Mouse (Mus musculus) right cerebral cortex, postnatal 25 days (tissue): Measurements from ENCODE around the gene F2r.

Experiments
- DNase-seq: peaks from one replicate; pipeline ENCODE4 v3.0.0; 2022

F2r gene

DNA sequence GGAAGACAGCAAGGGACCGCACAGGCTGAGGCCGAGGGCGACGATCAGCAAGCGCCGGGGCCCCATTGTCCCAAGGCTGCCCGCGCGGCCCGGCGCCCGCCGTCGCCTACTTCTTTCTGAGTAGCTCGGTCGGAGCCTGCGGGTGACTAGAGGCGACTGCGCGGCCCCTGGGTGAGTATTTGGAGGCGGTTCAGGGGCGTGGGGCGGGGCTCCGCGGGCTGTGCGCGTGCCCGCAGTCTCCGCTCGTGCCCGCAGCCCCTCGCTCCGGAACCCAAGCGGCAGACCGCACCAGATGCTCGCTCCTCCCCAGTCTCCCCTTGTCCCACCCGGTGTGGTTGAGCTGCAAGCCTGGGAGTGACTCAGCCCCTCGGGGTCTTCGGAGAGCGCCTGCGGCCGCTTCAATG lies at the start of gene F2r:
F2r (minus strand) TSS at position 179 of the 404 bp plus-strand sequence.
- peak; percentile 52 for DNase-seq

- DNase-seq: no peak
Measured at GRCm38 (mm10) chr13:95667260-95667659, 49.0 kb upstream of the F2r start.

GRCm38 (mm10) chr13:95665644-95666356 lies 47.5 kb upstream of the F2r start:
- DNase-seq: no peak

DNA sequence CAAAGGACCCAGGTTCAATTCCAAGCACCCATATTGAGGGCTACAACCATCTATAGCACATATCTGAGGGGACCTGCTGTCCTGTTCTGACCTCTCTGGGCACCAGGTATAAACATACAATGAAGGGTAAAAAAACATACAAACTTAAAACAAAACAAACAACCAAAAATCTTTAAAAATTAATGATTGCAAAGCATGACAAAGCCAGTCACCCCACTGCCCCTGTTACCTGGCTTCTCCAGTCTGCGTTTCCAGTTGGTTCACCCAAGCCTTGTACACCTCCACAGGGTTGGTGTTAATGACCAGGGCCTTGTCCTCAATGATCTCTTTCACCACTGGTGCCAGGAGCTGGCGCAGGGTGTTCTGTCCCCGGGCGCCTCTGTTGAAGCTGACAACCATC lies 45.5 kb upstream of the F2r start:
- no peak for DNase-seq

GRCm38 (mm10) chr13:95659432-95659831 lies 41.1 kb upstream of the F2r start:
- no peak for DNase-seq

- DNase-seq: no peak
Measured at GRCm38 (mm10) chr13:95657171-95657570, 38.9 kb upstream of the F2r start.

DNA sequence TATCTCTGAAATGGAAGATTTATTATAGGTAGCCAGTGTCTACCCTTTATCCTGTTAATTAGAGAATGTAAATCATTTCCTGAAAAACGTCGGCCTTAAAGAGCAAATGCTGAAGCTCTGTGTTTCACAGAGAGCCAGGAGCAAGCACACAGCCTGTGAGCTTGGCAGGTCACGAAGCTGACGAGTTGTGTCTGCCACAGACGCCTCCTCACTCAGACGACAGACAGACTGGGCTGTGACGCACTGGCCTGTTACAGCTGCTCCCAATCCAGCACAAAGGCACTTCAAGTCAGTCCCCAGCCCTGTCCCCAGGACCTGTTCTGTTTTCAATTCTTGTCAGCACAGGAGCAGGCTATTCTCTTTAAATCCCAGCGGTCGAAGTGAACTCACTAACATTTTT lies 37.0 kb upstream of the F2r start:
- no peak for DNase-seq

- no peak for DNase-seq
Measured at GRCm38 (mm10) chr13:95653696-95654095, 35.4 kb upstream of the F2r start.

DNA sequence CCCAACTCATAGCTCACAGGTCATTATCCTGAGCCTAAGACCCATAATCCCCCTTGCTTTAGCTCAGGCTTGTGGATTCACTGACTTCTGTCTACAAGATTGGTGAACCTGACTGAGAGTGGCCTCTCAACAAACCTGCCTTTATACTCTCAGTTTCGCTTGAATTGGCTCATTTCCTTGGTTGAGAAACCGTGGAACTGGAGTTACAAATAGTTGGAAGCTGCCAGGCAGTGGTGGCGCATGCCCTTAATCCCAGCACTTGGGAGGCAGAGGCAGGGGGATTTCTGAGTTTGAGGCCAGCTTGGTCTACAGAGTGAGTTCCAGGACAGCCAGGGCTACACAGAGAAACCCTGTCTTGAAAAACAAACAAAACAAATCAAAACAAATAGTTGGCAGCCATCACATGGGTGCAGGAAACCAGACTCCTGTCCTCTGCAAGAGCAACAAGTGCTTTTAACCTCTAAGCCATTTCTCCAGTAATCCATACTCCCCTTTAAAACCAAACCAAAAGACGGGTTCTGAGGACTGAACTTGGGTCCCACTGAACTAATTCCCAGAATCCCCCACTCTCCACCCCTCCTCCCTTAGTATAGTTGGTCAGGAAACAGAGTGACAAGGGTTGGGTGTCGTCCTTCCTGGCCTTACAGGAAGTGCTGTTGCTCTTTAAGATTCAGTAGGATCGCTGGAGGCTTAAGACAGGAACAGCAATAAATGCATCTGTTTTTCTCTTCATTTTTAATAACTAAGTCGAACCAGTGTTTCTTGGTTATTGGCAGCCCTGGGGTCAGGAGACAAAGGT lies 33.8 kb upstream of the F2r start:
- DNase-seq: no peak

DNA sequence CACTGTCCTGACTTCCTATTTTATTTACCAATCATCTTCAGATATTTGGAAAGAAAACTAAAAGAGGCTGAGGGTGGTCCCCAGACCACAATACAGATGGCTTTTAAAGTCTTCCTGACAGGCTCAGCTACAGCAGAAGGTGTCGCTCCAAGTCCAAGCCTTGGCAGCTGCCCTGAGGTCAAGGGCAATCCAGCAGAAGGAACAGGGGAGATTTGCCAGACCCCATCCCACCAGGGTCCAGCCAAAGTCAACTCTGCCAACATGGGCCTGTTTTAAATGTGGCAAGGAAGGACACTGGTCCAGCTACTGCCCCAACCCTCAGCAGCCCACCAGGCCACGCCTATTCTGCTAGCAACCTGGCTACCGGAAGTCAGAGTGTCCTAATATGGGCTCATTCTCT lies 31.7 kb upstream of the F2r start:
- DNase-seq: no peak

- DNase-seq: no peak
Measured at GRCm38 (mm10) chr13:95647248-95647647, 29.0 kb upstream of the F2r start.

DNA sequence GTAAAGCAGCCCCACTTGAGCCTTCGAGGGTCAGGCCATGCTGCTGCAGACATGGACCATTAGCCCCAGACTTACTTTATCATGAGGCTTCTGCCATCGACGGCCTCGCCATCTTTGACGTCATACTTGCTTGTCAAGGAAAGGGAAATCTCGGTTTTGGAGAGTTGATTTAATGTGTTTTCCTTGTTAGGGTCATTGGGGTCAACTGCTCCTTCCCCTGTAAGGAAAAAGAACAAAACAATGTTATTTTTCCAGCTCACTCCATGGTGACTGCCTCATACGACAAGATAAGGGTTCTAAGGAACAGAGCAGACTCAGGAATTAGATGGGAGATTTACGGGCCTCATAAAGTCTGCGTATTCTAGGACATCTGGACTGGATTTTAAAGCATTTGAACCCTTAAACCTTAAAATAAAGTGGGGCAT lies 28.4 kb upstream of the F2r start:
- no peak for DNase-seq

GRCm38 (mm10) chr13:95643740-95644139 lies 25.5 kb upstream of the F2r start:
- DNase-seq: no peak

DNA sequence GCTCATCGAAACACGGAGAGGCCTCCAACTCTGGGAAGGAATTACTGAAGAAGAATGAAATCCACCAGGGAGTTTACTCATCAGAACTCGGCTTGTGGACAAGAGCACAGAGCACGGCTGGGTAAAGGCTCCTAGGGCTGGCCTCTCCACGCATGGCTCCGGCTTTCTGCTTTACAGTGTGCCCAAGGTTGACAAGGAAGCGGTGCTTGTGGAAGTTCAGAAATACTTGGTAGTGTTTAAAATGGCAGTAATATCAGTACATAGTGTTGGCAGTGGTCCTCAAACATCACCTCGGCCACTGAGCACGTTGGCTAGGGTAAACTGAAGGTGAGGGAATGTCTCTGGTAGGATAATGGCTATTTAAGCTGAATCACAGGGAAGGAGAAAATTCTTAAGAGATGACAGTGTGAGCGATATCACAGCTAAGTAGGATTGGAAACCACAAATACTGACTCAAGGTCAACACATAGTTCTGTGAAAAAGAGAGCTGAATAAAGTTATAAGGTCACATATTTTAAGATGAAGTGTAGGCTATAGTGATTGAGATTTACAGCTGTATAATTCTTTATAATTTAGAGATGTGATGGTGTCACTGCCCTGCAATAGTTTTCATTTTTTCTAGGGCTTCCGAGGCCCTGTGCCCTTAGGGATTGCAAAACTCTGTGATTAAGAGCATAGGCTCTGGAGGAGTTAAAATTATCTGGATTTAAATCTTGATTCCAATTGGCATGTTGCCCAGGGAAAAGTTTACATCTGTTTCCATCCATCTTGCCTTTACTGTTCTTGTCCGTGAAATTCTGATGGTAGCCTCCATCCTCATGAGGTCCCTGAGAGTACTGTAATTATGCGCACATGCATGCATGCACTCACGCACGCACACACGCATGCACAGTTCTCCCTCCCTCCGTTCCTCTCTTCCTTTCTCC lies 23.0 kb upstream of the F2r start:
- no peak for DNase-seq

DNA sequence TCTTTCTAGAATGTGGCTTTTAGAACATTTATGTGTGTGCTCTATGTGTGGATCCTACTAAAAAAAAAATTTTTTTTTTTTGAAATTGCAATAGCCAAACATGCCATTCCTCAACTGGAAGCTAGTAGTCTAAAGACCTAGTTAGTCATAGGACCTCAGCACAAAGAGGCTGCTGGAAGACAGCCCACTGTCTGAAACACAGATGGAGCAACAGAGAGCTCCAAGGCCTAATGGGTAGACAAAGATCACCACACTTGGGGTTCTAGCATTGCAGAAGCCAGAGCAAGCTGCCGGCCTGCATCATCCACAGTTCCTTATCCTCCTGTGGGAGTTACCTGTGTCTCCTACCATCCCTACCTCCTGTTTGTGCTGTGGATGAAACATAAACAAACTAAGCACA lies 22.1 kb upstream of the F2r start:
- no peak for DNase-seq

DNA sequence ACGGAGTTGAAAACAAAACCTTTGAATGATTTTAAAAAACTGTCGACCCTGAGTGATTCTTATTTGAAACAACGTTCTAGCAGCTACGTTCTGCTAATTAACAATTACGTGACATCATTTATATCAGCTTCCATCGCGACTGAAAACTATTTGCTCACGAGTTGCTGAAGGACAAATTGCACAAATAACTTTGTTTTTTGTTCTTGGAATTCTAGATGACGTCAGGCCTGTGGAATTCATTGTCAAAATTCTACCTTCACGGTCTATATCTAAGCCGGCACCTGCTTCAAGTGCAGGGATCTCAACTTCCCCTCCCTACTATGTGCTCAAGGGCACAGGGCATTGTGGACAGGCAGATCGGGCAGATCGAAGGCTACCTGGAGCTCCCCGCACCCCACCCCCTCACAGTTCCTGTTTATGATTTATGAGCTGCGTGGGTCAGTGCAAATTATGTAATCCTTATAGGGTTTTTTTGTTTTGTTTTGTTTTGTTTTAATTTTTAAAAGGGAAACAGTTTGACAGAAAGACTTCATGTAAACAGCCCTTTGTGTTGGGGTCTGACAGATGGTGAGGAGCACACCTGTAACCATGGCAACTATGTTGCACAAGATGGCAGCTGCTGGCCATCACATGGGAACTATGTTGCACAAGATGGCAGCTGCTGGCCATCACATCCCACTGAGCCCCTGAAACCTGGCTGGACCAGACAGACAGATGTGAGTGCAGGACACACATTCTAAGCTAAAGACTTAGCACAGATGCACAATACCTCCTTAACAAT lies 21.2 kb upstream of the F2r start:
- no peak for DNase-seq

DNA sequence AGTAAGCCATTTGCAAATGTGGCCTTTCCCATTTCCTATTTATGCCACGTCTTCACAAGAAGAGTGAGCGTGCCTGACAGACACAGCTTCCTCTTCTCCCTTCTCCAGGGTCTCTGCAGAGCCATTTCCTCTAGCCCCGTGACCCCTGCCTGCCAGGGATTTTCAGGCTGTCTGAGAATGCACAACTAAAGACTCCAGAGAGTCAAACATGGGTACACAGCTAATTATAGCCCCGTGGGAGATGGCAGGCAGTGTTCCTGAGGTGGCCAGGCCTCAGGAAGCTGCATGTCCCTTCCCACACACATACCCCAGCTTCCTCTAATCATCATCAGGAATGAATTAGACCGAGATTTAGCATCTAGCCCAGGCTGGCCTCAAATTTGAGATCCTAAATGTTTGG lies 20.6 kb upstream of the F2r start:
- no peak for DNase-seq

- no peak for DNase-seq
Measured at GRCm38 (mm10) chr13:95637737-95638136, 19.4 kb upstream of the F2r start.

DNA sequence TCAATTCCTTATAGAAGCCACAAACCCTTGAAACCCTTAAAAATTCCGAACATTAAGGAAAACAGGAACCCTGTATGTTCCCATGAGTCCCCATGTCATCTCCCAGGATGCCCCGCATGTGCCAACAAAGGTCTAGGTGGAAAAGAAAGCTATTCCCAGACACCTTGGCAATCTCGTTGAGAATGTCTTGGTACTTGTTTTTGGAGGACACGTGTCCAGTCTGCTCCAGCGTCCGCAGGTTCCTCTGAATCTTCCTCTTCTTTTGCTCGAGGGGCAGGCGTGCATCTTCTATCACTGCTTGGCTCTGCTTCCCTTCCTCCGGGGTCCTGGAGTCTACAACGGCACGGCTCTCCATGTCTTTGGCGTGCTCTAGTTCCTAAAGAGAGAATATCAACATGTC lies 17.0 kb upstream of the F2r start:
- DNase-seq: no peak

DNA sequence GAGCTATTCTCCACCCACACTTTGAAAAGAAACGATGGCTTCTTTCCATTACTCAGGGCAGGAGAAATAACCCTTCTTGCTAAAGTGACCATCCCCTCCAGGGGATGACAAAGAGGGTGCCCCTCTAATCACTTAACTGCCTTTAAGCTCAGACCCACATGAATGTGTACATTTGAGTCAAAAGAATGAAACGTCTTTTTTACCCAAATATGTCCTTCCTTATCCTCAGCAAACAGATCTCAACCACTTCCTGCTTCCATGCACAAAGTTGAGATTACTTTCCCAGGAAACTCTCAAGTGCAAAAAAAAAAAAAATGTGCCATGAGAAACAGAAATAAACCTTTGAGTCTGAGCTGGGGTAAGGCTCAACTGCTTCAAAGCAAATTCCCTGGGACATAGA lies 16.2 kb upstream of the F2r start:
- no peak for DNase-seq

DNA sequence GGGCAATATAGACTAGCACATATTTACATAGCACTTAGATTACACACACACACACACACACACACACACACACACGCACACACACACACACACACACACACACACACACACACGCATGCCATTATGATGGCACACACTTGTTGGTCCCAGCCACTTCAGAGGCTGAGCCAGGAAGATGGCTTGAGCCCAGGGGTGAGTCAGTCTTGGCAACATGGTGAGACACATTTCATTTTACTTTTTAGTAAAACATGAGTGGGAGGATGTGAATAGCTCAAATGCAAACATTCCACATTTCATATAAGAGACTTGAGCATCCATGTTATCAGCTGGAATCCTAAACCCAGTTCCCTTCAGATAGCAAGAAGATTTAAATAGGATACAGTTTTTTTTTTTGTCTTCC lies 15.1 kb upstream of the F2r start:
- no peak for DNase-seq

- DNase-seq: no peak
Measured at GRCm38 (mm10) chr13:95632144-95632543, 13.9 kb upstream of the F2r start.

- DNase-seq: no peak
Measured at GRCm38 (mm10) chr13:95630747-95631146, 12.5 kb upstream of the F2r start.
